Mouse (Mus musculus): Measurements from ENCODE around the gene Rpl18a.

Rpl18a gene

DNA sequence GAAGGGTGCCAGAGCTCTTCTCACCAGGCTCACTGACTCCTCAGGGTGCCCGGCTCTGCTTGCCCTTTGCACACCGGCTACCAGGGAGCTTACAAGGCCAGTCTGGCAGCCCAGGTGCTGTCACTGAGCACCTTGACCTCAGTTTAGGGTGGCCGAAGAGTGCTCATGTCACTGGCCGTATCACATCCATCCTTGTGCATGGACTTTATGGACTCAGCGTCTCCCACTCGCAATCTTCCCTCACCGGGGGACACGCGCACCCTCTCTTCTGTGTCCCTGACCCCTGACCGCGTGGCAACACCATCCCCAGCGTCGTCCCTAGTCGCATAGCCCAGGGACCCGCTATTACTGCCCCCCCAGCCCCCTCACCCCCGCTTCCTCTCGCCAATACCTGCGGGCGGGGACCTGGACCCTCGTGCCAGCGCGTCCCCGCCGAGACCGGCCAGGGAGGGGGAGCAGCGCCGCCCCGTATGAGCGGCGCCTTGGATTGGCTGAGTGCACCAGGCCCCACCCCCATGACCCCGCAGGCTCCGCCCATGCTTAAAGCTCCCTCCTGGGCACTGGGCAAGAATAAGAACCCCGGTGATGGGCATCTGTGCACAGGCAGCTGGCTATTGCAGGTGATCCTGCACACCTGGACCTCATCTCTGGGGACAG is 40.5 kb downstream of the Rpl18a start:
- peak; percentile 76 for DNase-seq (ENCODE audit: low read depth, low spot score)

DNA sequence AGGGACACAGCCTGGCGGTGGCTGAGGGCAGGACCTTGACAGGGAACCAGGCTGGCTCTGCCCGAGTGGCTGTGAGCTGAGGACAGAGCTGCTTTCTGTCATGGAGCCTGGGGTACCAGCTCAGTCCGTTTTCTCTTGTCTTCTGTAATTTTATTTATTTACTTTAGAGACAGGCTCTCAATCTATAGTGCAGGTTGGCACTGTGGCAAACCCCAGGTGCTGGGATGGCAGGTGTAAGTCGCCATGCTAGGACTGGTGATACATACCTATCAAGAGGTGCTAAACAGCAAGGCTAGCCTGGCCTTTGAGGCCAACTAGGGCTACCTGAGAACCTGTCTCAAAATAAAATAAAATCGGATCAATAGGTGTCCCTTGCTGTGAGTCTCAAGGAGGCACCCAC is 41.2 kb downstream of the Rpl18a start:
- DNase-seq (ENCODE audit: low read depth, low spot score) = no peak

GRCm38 (mm10) chr8:70853863-70854262 is 43.3 kb downstream of the Rpl18a start:
- DNase-seq (ENCODE audit: low read depth, low spot score) = no peak

DNA sequence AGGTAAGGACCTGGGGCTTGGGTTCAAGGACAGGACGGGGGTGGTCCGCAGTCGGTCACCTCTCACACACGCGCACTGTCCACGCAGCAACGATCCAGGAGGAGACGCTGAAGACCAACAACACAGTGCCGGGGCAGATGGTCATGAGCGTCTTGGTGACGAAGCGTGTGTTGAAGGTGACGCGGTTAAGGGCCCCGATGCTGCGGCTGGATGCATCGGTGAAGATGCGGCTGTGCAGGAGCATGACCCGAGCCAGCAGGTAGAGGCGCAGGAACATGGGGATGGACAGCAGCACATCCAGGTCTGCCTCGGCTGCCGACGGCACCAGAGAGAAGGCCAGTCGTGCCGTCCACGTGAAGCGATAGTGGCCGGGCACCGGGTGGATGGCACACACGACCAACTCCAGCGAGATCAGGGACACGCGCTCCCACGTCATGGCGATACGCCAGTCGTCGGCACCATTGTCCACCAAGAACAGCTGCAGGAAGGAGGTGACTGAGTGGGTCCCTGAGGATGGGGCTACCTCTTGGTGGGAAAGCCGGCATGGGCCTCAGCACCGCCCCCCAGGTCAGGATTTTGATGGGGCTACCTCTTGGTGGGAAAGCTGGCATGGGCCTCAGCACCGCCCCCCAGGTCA is 44.5 kb downstream of the Rpl18a start:
- DNase-seq (ENCODE audit: low read depth, low spot score) = no peak

DNA sequence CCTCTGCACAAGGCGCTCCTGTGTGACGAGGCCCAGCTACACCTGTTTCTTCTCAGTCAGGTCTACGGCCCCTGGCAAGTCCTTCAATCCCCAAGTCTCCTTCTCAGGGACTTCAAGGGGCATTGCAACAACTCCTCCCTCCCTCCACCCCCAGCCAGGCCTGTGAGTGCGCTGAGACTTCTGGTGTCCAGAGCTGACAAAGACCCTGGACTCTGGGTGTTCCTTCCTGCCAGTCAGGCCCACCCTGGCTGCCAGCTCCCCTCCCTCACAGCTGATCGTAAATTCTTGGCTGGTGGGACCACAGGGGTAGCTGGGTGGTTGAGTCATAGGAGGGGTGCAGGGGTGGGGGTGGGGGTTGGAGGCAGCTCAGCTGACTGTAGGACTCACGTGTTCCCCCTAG is 45.4 kb downstream of the Rpl18a start:
- DNase-seq (ENCODE audit: low read depth, low spot score) = no peak

- no peak for DNase-seq (ENCODE audit: low read depth, low spot score)
Observed at GRCm38 (mm10) chr8:70850947-70851346, 46.3 kb downstream of the Rpl18a start.

DNA sequence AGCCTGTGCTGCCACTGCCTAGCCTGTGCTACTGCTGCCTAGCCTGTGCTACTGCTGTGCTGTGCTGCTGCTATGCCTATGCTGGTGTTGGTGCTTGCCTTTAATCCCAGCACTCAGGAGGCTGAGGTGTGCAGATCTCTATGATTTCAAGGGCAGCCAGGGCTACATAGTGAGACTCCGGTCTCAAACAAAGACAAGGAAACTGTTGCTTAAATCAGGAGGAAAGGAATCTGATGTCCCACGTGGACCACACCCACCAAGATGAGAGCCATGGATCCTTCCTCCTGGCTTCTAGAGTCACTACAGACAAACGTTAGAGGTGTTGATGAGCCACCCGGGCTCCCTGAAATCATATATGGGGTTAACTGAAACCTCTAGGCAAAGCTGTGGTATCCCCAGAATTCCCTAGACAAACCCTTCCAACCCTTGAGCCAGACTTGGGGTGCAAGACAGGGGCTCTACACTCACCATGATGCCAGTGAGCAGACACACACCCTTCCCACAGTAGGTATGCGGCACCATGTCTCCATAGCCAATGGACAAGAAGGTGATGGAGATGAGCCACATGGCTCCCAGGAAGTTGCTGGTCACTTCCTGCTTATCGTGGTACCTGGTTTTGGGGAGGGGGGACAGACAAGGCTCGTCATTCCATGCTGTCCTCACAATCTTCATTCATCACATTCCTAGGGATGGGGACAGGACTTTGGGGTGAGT is 46.9 kb downstream of the Rpl18a start:
- DNase-seq (ENCODE audit: low read depth, low spot score) = peak; percentile 63

- DNase-seq (ENCODE audit: low read depth, low spot score) = peak; percentile 51
Observed at GRCm38 (mm10) chr8:70849333-70849990, 47.8 kb downstream of the Rpl18a start.

GRCm38 (mm10) chr8:70846371-70847154 is 50.6 kb downstream of the Rpl18a start:
- no peak for DNase-seq (ENCODE audit: low read depth, low spot score)

GRCm38 (mm10) chr8:70845108-70845507 is 52.1 kb downstream of the Rpl18a start:
- DNase-seq (ENCODE audit: low read depth, low spot score) = peak; percentile 77
